Mouse (Mus musculus) embryo, embryonic 11.5 days (tissue): ENCODE data around the gene Borcs6.
"Not testable (repeated sequence)": the region's sequence is repeated elsewhere in the genome, so short reads cannot be mapped to it uniquely, and the experiment has no call there.

ENCODE experiments used
- DNase-seq: peaks from one replicate; pipeline ENCODE4 v3.0.0-alpha.2; 2012; ENCODE audit warnings: low read depth, low spot score

Borcs6 gene

DNA sequence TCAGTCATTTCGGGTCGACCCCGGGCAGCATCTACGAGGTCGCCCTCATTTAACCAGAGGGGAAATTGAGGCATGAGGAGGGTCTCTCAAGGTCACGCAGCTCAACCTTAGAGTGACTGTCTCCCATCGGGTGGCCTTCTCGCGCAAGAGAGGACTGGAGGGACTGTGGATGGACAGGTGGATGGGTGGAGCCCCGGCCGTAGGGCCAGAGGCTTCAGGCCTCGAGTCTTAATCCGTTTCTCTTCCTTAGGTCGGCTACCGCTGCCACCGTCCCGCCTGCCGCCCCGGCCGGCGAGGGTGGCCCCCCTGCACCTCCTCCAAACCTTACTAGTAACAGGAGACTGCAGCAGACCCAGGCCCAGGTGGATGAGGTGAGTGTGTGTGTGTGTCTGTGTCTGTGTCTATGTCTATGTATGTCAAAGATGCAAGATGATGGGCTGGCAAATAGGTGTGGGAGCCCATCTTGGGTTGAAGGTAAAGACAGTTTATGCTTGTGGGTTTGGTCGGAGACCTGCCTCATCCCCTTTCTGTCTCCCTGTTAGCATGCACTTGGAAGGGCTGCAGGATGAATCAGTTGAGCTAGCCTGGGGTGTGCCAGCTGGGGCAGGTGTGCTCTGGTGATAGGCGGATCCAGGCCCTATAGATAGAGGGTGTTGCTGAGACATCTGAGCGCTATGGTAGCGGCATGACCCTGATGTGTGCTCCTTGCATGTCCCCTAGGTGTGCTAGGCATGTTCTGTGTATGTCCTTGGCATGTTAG is 29.5 kb downstream of the Borcs6 start:
- no peak for DNase-seq

DNA sequence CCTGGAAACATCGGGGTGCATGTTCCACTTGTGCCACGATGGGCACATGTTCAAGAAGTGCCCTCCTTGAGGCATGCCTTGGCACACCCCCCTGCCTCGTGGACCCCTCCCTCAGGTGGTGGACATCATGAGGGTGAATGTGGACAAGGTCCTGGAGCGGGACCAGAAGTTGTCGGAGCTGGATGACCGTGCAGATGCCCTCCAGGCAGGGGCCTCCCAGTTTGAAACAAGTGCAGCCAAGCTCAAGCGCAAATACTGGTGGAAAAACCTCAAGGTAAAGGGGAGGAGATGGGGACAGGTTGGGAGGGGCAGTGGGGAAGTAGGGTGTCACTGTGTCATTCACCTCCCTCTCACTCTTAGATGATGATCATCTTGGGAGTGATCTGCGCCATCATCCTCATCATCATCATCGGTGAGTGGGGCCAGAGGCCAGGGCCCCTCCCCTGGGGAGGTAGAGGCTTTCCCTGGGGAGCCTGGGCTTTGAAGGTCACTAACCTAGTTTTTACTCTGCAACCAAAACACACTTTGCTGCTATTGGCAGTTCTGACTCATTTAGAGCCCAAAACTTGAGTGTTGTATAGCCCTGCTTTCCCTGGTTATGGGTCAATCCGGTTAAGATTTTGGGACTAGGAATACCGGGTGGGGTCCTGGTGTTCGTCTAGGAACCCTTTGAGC is 30.2 kb downstream of the Borcs6 start:
- DNase-seq = no peak

DNA sequence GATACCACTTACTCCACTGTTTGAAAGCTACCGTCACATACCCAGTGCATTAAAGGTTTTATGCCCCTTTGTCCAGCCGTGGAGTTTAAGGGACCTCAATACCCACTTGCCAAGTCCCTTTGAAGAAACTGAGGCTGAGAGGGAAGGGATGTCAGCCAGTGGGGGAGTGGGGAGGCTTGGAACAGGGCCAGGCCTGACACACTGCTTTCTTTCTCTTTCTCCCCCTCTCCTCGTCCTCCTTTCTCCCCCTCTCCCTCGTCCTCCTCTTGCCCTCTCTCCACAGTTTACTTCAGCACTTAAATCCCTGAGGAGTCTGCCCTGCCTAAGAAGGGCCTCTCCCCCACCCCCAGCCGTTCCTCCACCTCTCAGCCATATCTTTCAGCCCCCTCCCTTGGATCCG is 30.9 kb downstream of the Borcs6 start:
- DNase-seq = no peak

DNA sequence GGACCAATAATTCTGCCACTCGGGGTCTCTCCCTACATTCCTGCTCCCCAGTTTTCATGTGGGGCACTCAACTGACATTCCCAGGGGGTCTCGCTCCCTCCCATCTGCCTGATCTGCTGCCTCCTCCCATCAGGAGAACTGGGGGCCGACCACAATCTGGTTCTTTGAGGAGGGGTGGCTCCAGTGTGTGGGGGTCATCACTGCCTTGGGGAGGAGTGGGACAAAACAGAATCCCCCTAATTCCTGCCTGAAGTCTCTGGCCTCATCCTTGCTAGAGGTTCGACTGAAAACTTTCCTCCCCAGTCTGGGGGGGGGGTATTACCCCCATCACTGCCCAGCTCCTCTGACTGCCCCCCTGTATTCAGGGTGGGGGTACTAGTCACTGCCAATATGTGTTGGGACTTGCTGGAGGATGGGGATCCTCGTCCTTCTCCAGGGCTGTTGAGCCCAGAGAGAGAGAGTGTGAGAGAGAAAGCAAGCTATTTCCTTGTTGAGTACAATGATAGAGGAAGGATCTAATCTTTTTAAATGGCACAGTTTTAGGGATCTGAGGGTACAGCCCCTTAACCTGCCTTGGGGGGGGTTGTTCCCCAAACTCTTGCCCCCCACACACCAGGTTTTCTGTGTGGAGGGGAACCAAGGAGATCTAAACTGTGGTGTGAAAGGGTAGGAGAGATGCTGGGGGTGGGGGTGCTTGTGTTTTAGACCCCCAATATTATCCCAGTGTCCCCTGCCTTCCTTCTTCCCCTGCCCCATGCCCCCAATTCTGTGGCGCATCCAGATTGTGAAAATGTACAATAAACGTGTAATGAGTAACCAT is 32.3 kb downstream of the Borcs6 start:
- no peak for DNase-seq

DNA sequence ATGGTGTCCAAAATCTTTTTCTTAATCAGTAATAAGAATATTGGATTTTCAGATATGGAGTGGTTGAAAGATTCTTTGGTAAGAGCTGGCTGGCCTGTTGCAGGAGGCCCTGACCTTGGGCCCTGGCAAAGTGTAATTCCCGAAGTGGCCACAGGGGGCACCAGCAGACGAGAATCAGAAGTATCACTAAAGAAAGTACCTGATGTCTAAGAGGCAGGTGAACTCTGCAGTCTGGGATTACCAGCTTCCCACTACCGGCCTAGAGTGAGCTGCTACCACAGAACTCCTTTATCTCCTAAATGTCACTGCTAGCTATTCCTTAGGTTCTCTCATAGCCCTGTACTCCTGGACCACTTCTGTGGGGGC is 32.9 kb downstream of the Borcs6 start:
- DNase-seq = no peak

DNA sequence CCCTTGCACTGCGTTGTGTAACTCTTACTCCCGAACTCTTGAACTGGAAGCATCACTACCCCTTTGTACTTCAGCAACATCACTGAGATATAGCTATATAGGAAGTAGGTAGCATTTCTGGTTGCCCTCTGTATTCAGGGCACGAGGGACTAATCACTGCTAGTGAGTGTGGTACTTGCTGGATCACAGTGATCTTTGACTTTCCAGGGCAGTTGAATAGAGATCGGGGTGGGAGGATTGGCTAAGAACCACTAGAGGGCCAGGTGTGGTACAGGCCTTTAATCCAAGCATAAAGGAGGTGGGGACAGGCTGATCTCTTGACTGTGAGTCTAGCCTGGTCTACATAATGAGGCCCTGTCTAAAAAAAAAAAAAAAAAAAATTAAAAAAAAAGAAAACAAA is 33.4 kb downstream of the Borcs6 start:
- no peak for DNase-seq

DNA sequence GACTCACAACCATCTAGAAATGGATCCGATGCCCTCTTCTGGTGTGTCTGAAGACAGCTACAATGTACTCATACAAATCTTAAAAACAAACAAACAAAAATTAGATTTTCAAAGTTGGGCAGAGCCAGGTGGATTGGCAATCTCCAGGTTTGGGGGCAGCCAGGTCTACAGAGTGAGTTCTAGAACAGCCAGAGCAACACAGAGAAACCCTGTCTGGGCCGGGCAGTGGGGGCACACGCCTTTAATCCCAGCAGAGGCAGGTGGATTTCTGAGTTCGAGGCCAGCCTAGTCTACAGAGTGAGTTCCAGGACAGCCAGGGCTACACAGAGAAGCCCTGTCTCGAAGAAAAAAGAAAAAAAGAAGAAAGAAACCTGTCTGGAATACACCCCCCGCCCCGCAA is 34.3 kb downstream of the Borcs6 start:
- DNase-seq = not testable (repeated sequence)

DNA sequence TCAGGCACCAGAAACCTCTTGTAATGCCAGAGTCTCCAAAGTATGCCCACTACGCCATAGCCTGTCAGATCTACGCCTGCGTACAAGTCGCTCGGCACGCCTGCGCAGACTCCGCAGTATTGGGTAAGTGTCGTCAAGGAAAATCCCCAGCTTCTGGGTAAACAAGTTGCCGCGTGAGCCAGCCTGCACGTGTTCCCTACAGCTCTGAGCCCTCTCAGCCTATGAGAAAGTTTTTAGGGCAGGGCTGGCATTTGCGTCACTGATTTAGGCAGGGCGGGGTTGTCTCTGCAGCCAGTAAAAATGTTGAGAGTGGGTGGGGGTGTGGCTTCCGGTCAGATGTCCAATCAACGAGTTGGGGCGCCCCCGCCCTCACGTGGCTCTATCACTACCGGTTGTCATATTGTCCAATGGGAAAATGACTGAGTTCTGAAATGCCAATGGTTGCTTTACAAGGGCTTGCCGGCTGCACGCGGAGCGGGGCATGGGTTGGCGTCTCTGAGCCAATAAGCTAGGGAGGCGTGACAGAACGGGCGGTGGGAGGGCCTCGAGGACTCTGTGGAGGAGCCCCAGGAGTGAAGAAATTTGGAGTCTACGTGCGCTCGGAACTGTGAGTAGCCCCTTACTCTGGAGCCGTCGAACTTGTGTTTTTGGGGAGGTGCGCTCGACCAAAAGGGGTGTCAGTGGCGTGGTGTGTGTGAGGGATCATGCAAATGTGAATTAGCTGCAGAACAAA is 35.3 kb downstream of the Borcs6 start, which contains the start of gene Per1:
Gene Per1 (plus strand): TSS at position 521 of the 733 bp plus-strand sequence.
- peak; percentile 95 for DNase-seq

DNA sequence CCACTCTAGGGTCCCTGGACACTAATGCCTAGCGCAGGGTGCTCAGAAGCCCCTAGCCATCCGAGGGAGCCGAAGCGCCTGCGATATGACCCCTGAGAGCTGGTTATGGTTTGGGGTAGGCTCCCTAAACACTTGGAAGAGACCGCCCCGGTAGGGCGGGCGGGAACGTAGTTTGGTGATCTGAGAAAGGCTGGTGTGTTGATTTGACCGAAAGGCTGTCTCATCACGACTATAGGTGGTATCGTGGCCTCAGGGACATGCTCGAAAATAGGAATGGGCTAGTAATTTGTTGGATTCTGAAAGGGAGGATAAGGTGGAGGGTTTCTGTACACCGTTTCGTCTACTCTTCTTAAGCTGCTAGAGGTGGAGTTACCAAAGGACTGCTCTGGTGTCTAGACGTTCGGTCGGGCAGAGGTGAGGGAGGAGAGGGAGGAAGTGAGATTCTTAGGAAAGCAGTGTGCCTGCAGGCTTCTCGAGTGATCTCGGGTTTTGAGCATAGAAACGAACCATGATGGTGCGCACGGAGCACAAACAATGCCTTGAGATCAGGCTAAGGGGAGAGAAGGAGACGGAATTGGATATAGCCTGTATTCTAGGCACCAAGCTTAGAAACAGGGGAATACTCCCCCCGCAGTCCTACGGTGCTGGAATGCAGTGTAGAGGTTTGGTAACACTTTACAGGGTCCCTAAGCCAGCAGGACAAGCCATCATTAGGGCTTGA is 36.2 kb downstream of the Borcs6 start:
- DNase-seq = no peak

DNA sequence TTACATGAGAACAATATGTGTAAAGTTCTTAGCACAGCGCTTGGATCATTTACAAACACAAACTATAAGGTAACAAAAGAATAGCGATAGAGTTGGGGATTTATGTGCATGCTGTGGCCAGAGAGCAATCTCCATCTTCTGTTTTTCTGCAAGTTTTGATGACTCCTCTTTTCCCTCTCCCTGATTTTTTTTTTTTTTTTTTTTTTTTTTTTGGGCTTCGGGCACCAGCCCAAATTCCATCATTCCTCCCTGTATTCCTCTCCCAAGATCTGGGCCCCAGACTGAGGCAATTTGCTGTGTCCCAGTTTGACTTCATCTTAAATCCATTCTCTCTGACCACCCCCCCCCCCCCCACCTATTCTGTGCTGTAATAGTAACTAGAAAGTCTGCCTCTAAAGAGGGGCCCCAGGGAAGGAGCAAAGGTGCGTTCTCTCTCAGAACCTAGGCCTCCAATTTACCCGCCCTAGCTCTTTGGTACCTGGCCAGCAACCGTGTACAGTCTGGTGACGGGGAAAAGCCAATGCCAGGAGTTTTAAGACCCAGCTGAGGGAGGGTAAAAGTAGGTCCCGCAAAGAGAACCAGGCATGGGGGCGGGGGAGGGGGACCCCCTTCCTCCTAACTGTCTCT is 37.0 kb downstream of the Borcs6 start:
- DNase-seq = no peak

DNA sequence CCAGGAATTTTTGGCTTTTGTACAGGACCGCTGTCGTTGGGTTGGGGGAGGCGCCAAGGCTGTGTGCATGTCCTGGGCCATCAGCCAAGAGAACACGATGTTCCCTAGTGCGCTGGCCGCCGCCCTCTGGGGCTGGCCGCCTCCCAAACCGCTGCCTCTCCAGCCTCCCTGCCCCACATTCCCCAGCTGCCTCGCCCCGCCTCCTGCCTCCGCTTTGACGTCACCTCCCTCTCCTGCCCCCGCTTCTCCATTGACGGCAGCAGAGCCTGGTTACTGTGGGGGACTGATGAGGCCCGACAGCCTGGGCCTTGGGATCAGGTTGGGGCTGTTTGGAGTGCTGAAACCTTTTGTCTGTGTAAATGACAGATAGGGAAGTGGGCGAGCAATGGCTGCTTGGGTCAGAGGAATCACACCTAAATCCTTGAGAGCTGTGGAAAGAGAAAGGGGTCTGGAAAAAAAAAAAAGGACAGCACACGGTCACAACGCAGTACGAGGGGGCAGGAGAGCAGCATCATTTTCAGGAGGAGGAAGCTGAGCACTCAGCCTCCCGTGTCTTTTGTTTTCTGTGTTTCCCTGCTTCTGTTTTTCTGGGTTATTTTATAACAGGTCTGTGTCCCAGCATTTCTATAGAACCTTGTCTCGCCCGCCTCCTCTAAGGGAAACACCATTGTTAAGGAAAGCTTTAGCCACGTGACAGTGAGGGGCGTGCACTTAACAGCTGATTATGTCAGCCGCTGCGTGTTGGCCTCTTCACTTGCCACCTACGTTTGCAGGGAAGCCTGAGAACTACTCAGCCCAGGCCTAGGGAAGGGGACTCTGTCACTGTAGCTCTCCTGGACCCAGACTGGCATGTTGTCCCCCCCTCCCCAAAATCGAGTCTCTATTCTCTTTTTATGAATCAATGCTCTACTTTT is 37.7 kb downstream of the Borcs6 start:
- no peak for DNase-seq

DNA sequence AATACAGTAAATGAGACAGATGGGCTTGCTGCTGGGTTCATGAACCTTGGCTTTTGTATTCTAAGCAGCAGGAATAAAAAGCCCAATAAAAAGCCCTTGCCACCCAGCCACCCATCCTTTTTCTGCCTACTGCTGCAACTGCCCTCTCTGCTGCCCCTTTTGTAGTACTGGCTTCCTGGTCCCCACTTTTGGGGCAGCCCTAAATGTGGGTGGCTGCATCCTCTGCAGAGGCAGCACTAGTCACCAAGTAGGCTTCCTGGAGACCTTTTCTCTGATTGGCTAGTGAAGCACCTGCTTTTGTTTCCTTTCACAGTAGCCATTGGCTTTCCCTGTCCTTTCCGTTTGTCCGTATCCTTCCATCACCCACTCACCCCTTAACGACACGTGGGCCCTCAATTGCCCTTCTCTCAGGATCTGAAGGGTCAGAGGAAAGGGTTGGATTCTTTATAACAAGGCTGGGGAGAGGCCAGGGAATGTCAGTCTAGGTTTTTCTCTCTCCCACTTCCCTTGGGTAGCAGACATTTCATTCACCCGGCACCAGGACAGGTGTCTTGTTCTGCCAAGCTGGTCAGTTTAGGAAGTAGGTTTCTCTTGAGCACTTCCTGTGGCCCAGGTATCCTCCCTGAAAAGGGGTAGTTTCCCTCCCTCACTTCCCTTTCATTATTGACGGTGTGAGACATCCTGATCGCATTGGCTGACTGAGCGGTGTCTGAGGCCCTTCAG is 38.7 kb downstream of the Borcs6 start:
- no peak for DNase-seq

DNA sequence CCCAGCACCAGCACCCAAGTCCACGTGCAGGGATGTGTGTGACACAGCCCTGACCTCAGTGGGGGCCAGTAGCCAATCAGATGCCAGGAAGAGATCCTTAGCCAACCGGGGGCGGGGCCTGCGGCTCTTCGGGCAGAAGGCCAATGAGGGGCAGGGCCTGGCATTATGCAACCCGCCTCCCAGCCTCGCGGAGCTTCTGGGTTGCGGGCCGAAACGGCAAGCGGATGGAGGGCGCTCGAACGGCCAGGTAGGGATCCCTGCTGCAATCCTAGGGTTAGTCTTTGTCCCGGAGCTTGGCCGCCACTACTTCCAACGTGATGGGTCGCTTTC is 39.2 kb downstream of the Borcs6 start:
- DNase-seq = peak; percentile 86

DNA sequence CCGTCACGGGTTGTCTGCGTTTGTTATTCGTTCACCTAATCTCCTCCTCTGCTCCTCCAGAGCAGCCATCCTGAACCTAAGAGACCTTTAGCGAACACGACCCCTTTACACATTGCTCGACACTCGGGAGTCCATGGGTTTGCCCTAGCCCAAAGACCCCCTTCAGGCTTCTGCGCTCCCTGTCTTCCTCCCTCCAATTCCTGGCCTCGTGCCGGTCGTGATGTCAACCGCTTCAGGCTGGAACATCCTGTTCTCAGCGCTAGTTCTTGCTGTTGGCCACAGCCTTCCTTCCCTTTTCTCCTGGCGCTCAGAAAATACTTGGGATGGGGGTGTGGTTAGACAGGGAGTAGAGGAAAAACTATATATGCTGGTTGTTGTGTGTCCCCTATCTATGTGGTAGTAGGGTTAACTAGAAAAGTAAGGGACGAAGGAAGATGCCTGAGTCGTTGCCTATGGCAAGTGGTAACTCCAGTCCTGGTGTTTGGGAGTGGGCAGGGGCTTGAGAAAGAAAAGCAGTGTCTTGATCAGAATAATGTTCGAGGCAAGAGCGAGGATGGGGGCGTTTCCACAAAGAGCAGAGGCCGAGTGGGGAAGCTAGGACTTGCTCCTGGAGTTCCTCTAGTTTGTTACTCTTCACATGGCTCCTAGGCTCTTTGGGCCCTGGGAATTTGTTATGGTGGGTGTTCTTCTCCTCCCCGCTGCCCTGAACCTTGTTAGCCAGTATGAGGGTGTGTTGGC is 39.8 kb downstream of the Borcs6 start:
- DNase-seq = no peak

DNA sequence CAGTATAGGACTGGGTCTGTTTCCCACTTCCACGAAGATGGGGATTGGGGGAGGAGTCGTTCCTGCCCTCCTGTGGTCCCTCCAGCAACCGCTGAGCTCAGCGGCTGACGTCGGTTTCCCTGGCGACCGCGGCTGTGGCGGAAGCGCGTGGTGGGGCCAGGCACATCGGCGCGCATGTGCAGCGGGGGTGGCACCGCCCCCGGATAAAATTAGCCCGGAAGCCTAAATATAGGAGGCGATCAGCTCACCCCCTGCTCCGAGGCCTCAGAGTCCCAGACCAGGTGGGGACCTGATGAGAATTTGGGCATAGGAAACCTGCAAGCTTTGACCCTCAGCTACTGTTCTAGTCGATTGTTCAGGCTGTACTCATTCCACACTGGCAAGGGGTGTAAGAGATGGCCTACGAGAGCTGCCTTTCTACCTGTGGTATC is 40.4 kb downstream of the Borcs6 start:
- no peak for DNase-seq

DNA sequence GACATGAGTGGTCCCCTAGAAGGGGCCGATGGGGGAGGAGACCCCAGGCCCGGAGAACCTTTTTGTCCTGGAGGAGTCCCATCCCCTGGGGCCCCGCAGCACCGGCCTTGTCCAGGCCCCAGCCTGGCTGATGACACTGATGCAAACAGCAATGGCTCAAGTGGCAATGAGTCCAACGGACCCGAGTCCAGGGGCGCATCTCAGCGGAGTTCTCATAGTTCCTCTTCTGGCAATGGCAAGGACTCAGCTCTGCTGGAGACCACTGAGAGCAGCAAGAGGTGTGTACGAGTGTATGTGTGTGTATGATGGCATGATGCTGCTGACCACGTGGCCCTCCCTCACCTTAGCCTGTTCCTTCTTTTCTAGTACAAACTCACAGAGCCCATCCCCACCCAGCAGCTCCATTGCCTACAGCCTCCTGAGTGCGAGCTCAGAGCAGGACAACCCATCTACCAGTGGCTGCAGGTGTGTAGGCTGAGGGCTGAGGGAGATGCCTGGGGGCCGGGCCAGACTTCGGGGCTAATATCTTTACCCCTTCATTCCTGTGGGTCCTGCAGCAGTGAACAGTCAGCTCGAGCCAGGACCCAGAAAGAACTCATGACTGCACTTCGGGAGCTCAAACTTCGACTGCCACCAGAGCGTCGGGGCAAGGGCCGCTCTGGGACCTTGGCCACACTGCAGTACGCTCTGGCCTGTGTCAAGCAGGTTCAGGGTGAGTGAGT is 41.3 kb downstream of the Borcs6 start:
- DNase-seq = no peak

DNA sequence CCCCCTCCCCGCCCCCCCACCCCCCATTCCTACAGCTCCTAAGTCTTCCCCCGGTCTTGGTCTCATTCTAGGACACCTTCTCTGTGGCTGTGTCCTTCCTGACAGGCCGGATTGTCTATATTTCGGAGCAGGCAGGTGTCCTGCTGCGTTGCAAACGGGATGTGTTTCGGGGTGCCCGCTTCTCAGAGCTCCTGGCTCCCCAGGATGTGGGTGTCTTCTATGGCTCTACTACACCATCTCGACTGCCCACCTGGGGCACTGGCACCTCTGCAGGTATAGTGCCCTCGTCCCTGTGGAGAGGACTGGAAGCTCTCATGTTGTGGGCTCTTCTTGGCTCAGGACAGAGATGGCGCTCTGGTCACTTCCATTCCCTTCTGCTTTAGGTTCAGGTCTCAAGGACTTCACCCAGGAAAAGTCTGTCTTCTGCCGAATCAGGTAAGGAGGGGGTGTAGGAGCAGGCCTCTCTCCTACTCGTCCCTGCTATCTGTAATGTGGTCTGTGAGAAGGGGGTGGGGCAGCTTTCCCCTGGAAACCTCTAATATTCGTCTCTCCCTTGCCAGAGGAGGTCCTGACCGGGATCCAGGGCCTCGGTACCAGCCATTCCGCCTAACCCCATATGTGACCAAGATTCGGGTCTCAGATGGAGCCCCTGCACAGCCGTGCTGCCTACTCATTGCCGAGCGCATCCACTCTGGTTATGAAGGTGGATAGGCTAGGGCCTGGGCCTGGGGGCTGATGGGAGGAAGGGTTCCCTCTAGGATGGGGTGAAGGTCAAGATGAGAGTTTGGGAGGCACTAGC is 42.3 kb downstream of the Borcs6 start:
- no peak for DNase-seq
